Mouse (Mus musculus) olfactory bulb, adult 2 months (tissue): ENCODE measurements around the gene Gm11563. TPM values are rescaled to one million over a fixed set of nuclear protein-coding genes. Genes with fewer than 3 reads are reported as not detected.
"Not testable (repeated sequence)": the region's sequence is repeated elsewhere in the genome, so short reads cannot be mapped to it uniquely, and the experiment has no call there.

Source experiments
- H3K27ac ChIP-seq: fragments of 200-500 bp; 2 replicates; pipeline ENCODE4 v1.5.1; 2012; ENCODE audit warnings: low read depth, low read length; ENCODE audit not compliant: insufficient read depth
- H3K4me1 ChIP-seq: fragments of 200-500 bp; 2 replicates; pipeline ENCODE4 v1.6.1; 2012; ENCODE audit warnings: low read length; ENCODE audit not compliant: control insufficient read depth, insufficient read depth
- H3K4me3 ChIP-seq: fragments of 200-500 bp; 2 replicates; pipeline ENCODE4 v1.5.1; 2012; ENCODE audit warnings: mild to moderate bottlenecking, low read depth, low read length, moderate library complexity; ENCODE audit not compliant: insufficient read depth
- CTCF ChIP-seq: fragments of 200-500 bp; IDR thresholded peaks from 2 replicates; pipeline ENCODE4 v1.5.1; 2012; ENCODE audit warnings: low read depth, mild to moderate bottlenecking, low read length, moderate library complexity; ENCODE audit not compliant: insufficient read depth
- POLR2A ChIP-seq: fragments of 200-500 bp; IDR thresholded peaks from 2 replicates; pipeline ENCODE4 v1.6.1; 2012; ENCODE audit warnings: mild to moderate bottlenecking, low read depth, low read length, moderate library complexity; ENCODE audit not compliant: insufficient read depth
- WGBS: fragments of 180-500 bp; shearing (Covaris S2); methylation state at CpG from one replicate; pipeline ENCODE4 v1.1.7; 2018; 5-methylcytosine and 5-hydroxymethylcytosine counted together
- polyA plus RNA-seq: library from polyadenylated mRNA; stranded (reverse); fragments of >200 nt; gene quantifications from 2 replicates; pipeline ENCODE4 v1.2.4, GENCODE M21; 2012; ENCODE audit warnings: low replicate concordance; ENCODE audit not compliant: missing spikeins, insufficient read depth, insufficient read length

Gene Gm11563
- polyA plus RNA-seq, 1 experiment: not detected

GRCm38 (mm10) chr11:99644351-99644750 lies 14.4 kb downstream of the Gm11563 start:
- H3K27ac ChIP-seq: no peak overlapping the region
- 0 out of 2 replicates have a peak, but pooled peaks cover 3% of the 10 kb centered on the region for H3K4me1 ChIP-seq
- H3K4me3 ChIP-seq: no peak overlapping the region
- 51% methylated on average over 3 of the region's 3 CpGs for WGBS
- no peak for TF ChIP-seq CTCF
- no peak for TF ChIP-seq POLR2A

- not testable (repeated sequence) for H3K4me3 ChIP-seq, H3K27ac ChIP-seq, H3K4me1 ChIP-seq
- WGBS: 82% methylated on average over 9 of the region's 9 CpGs
Measured at GRCm38 (mm10) chr11:99643635-99644139, 15.1 kb downstream of the Gm11563 start, which contains the start of gene Krtap4-7. TSS of gene Krtap4-7 (minus strand) at chr11:99644089.

- no peak overlapping the region for H3K4me3 ChIP-seq
- no peak for TF ChIP-seq CTCF
- no peak for TF ChIP-seq POLR2A
- WGBS: 40% methylated on average over 1 of the region's 1 CpGs
- H3K27ac ChIP-seq: no peak overlapping the region
- H3K4me1 ChIP-seq: peaks cover 10% of the 10 kb centered on the region; the same call in 1 of the 2 replicates
Measured at GRCm38 (mm10) chr11:99640926-99641325, 17.8 kb downstream of the Gm11563 start.

- no peak for TF ChIP-seq POLR2A
- TF ChIP-seq CTCF: no peak
- peak overlapping the region; percentile 46 for H3K27ac ChIP-seq
- no peak overlapping the region for H3K4me3 ChIP-seq
- H3K4me1 ChIP-seq: peaks cover 13% of the 10 kb centered on the region; the same call in 1 of the 2 replicates
- 23% methylated on average over 1 of the region's 1 CpGs for WGBS
Measured at GRCm38 (mm10) chr11:99637086-99637485, 21.7 kb downstream of the Gm11563 start.

- 42% methylated on average over 8 of the region's 8 CpGs for WGBS
- Histone ChIP-seq H3K27ac (no peak within 1 kb of the TSS), H3K4me1 (peaks cover 13% of the 10 kb centered on the region; the same call in 1 of the 2 replicates), H3K4me3 (no peak within 1 kb of the TSS)
- no peak for TF ChIP-seq POLR2A
- no peak for TF ChIP-seq CTCF
Measured at GRCm38 (mm10) chr11:99634653-99635134, 24.1 kb downstream of the Gm11563 start, which contains the start of gene Krtap4-2. TSS of gene Krtap4-2 (minus strand) at chr11:99635084.

GRCm38 (mm10) chr11:99633293-99633692 lies 25.5 kb downstream of the Gm11563 start:
- peaks cover 8% of the 10 kb centered on the region; the same call in 1 of the 2 replicates for H3K4me1 ChIP-seq
- no peak overlapping the region for H3K4me3 ChIP-seq
- 56% methylated on average over 2 of the region's 2 CpGs for WGBS
- no peak overlapping the region for H3K27ac ChIP-seq
- TF ChIP-seq POLR2A (no peak), CTCF (no peak)

GRCm38 (mm10) chr11:99630890-99631289 lies 27.9 kb downstream of the Gm11563 start:
- Histone ChIP-seq H3K4me1 (peaks cover 6% of the 10 kb centered on the region; the same call in 1 of the 2 replicates), H3K4me3 (no peak overlapping the region), H3K27ac (no peak overlapping the region)
- TF ChIP-seq CTCF (no peak), POLR2A (no peak)
- WGBS: 71% methylated on average over 3 of the region's 3 CpGs

- H3K4me1 ChIP-seq: no peaks in the 10 kb centered on the region
- H3K4me3 ChIP-seq: no peak within 1 kb of the TSS
- no peak for TF ChIP-seq CTCF
- TF ChIP-seq POLR2A: no peak
- H3K27ac ChIP-seq: no peak within 1 kb of the TSS
- WGBS: 74% methylated on average over 4 of the region's 4 CpGs
Measured at GRCm38 (mm10) chr11:99628138-99628537, 30.6 kb downstream of the Gm11563 start, which contains the start of gene Krtap4-1. TSS of gene Krtap4-1 (minus strand) at chr11:99628238.

GRCm38 (mm10) chr11:99620335-99620734 lies 38.4 kb downstream of the Gm11563 start, which contains the start of gene Gm11562:
TSS of gene Gm11562 (minus strand) at chr11:99620435.
- 94% methylated on average over 2 of the region's 2 CpGs for WGBS
- TF ChIP-seq POLR2A (no peak), CTCF (no peak)
- Histone ChIP-seq H3K4me3 (no peak within 1 kb of the TSS), H3K4me1 (no peaks in the 10 kb centered on the region), H3K27ac (no peak within 1 kb of the TSS)

- H3K4me3 ChIP-seq: no peak within 1 kb of the TSS
- H3K27ac ChIP-seq: no peak within 1 kb of the TSS
- 54% methylated on average over 3 of the region's 3 CpGs for WGBS
- TF ChIP-seq POLR2A: no peak
- no peak for TF ChIP-seq CTCF
- H3K4me1 ChIP-seq: no peaks in the 10 kb centered on the region
Measured at GRCm38 (mm10) chr11:99614796-99615363, 43.9 kb downstream of the Gm11563 start, which contains the start of gene Krtap2-4. TSS of gene Krtap2-4 (minus strand) at chr11:99614846.

- H3K27ac ChIP-seq: not testable (repeated sequence)
- 89% methylated on average over 1 of the region's 2 CpGs for WGBS
Measured at GRCm38 (mm10) chr11:99610089-99610488, 48.7 kb downstream of the Gm11563 start, which contains the start of gene Gm11937. TSS of gene Gm11937 (minus strand) at chr11:99610189.

More at GRCm38 (mm10) chr11:99610089-99610488, 48.7 kb downstream of the Gm11563 start, which contains the start of gene Gm11937:
- not testable (repeated sequence) for H3K4me1 ChIP-seq, H3K4me3 ChIP-seq
